Mouse (Mus musculus): ENCODE data around the gene Ebi3. TPM values are rescaled to one million over a fixed set of nuclear protein-coding genes. Genes with fewer than 3 reads are reported as not detected.

Ebi3 gene
- polyA plus RNA-seq, 1 experiment from 2014 or later: 0.87 TPM

DNA sequence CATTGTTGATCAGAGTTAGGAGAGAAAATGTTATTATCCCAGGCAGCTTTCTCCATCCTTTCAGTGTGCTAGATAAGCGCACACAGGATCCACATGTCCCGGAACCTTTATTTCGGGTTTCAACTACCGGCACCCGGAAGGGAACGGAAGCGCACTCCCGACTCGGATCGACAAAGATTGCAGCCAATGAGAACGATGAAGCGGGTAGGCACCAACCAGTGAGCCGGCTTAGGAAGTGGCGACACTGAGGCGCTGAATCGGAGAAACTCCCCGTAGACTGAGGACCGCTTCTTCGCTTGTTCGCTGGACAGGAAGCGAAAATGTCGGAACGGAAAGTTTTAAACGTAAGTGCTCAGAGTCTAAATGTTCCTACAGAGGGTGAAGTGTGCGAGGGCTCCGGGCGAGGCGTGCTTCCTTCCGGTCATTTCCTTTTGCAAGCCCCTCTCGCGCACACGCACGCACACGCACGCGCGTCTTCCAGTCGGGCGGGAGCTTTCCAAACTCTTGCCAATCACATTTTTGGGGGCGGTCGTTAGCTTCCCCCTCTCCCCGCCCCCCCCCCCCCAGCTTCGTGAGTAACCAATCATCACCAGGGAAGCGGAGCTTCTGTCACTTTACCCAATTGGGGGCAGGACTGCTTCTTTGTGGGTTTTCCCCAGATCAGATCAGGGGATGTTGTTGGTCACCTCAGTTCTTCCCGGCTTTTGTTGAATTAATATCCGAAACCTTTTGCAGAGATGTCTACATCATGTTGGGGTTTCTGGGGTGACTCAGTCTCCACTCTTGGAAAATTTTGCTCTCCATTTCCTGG lies 6.7 kb downstream of the Ebi3 start, which contains the start of gene Yju2:
Gene Yju2 (plus strand): TSS at position 182 of the 811 bp plus-strand sequence.
- peak within 1 kb of the TSS; percentile 72 for H3K4me2 ChIP-seq
- under 1% methylated on average over 45 of the region's 46 CpGs for WGBS
- H3K36me3 ChIP-seq: peaks cover 16% of the 10 kb centered on the region
- peaks cover 24% of the 10 kb centered on the region for H3K27me3 ChIP-seq
- peak within 1 kb of the TSS; percentile 69 for H3K9ac ChIP-seq
- no peaks in the 10 kb centered on the region for H3K9me3 ChIP-seq (replicated peaks)
- peaks cover 29% of the 10 kb centered on the region for H3K4me1 ChIP-seq (replicated peaks)
- ATAC-seq (replicated peaks; ENCODE audit: insufficient number of reproducible peaks, insufficient read depth, low FRiP score, low read depth): peak; percentile 89
- peak within 1 kb of the TSS; percentile 97 for H3K27ac ChIP-seq
- H3K4me3 ChIP-seq: peak within 1 kb of the TSS; percentile 65

GRCm38 (mm10) chr17:55959946-55960740 lies 7.7 kb downstream of the Ebi3 start:
- Histone ChIP-seq H3K36me3 (peaks cover 25% of the 10 kb centered on the region), H3K27me3 (peaks cover 15% of the 10 kb centered on the region), H3K9ac (0 out of 2 replicates have a peak overlapping the region, but pooled peaks have one; percentile 36), H3K27ac (peak overlapping the region; percentile 97), H3K4me3 (peak overlapping the region; percentile 65), H3K4me1 (replicated peaks) (peaks cover 29% of the 10 kb centered on the region), H3K9me3 (replicated peaks) (no peaks in the 10 kb centered on the region), H3K4me2 (peak overlapping the region; percentile 59)
- no peak for ATAC-seq (replicated peaks; ENCODE audit: insufficient number of reproducible peaks, insufficient read depth, low FRiP score, low read depth)
- WGBS: 71% methylated on average over 10 of the region's 10 CpGs

DNA sequence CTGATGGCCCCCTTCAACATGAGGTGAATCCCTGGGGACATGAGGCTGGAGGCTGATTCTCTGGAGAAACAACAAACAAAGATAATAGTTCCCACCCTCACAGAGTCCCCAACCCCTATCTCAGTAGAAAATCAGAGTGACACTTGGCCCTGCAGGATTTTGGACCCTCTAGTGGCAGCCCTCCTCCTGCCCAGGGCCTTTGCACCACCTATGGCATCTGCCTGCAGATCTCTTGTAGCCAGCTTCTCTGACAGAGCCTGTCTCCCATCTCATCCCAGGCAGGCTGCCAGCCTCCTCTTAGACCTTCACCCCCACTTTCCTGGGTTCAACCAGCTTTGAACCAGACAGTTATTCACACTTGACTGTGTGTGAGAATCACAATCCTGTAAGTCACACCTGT lies 8.4 kb downstream of the Ebi3 start:
- no peak overlapping the region for H3K4me3 ChIP-seq
- no peak overlapping the region for H3K9ac ChIP-seq
- no peaks in the 10 kb centered on the region for H3K9me3 ChIP-seq (replicated peaks)
- peaks cover 26% of the 10 kb centered on the region for H3K36me3 ChIP-seq
- no peak overlapping the region for H3K4me2 ChIP-seq
- peaks cover 29% of the 10 kb centered on the region for H3K4me1 ChIP-seq (replicated peaks)
- ATAC-seq (replicated peaks; ENCODE audit: insufficient number of reproducible peaks, insufficient read depth, low FRiP score, low read depth): no peak
- no peak overlapping the region for H3K27ac ChIP-seq
- H3K27me3 ChIP-seq: peaks cover 9% of the 10 kb centered on the region

DNA sequence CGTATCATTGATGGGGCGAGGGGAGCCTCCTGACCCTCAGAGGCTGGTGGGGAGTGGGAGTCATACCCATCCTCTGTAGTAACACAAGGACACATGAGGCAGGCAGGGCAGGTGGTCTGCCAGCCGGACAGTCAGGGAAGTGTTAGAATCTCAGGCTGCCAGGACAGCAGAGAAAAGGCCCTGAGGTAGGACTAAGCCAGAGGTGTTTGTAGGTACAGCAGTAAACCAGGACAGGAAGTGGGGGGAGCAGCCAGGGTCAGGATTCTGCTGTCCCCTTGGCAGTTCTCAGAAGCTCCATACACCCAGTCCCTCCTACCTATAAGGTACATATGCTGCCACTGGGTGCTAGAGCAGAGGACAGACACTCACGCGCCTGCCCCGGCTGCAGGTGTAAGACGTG lies 9.2 kb downstream of the Ebi3 start:
- 0 out of 2 replicates have a peak, but pooled peaks cover under 1% of the 10 kb centered on the region for H3K27me3 ChIP-seq
- H3K36me3 ChIP-seq: peaks cover 32% of the 10 kb centered on the region
- no peaks in the 10 kb centered on the region for H3K9me3 ChIP-seq (replicated peaks)
- no peak overlapping the region for H3K9ac ChIP-seq
- H3K27ac ChIP-seq: no peak overlapping the region
- H3K4me3 ChIP-seq: no peak overlapping the region
- 96% methylated on average over 7 of the region's 7 CpGs for WGBS
- H3K4me1 ChIP-seq (replicated peaks): peaks cover 22% of the 10 kb centered on the region
- no peak overlapping the region for H3K4me2 ChIP-seq
- ATAC-seq (replicated peaks; ENCODE audit: insufficient number of reproducible peaks, insufficient read depth, low FRiP score, low read depth): no peak

DNA sequence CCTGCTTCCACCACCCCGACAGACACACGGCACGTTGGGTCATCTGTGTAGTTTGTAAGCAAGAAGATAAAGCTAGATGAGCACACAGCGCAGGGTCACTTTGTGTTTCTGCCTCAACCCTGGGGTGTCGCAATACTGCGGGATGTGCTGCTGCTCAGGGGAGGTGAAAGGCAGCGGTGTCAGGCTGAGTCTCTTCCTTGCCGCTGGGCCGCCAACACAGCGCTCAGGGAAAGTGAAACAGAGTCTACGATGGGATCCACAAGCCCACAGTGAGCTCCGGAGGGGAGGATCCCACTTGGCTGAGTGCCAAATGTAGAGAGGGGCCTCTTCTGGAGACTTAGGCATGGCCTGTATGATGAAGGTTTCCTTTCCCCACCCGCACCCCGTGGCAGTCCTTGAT lies 10.7 kb downstream of the Ebi3 start:
- 68% methylated on average over 14 of the region's 14 CpGs for WGBS
- Histone ChIP-seq H3K36me3 (peaks cover 38% of the 10 kb centered on the region), H3K27me3 (no peaks in the 10 kb centered on the region), H3K4me1 (replicated peaks) (peaks cover 27% of the 10 kb centered on the region), H3K4me3 (no peak overlapping the region), H3K4me2 (no peak overlapping the region), H3K27ac (no peak overlapping the region), H3K9ac (no peak overlapping the region), H3K9me3 (replicated peaks) (no peaks in the 10 kb centered on the region)
- no peak for ATAC-seq (replicated peaks; ENCODE audit: insufficient number of reproducible peaks, insufficient read depth, low FRiP score, low read depth)

DNA sequence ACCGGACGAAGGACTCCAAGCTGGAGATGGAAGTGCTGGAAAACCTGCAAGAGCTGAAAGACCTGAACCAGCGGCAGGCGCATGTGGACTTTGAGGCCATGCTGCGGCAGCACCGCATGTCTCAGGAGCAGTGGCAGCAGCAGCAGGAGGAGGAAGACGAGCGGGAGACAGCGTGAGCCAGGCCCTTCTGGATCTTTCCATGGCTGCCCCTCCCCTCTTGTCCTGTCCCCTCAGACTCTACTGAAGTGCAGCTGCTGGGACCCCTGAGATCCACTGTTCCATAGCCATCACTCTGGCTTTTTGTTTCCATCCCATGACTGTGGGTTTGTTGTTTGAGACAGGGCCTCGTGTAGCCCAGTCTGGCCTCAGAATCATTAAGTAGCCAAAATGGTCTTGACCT lies 12.1 kb downstream of the Ebi3 start:
- no peak overlapping the region for H3K4me2 ChIP-seq
- 91% methylated on average over 10 of the region's 10 CpGs for WGBS
- no peaks in the 10 kb centered on the region for H3K9me3 ChIP-seq (replicated peaks)
- peaks cover 38% of the 10 kb centered on the region for H3K36me3 ChIP-seq
- H3K4me3 ChIP-seq: no peak overlapping the region
- no peak overlapping the region for H3K9ac ChIP-seq
- no peak overlapping the region for H3K27ac ChIP-seq
- H3K27me3 ChIP-seq: no peaks in the 10 kb centered on the region
- H3K4me1 ChIP-seq (replicated peaks): peaks cover 28% of the 10 kb centered on the region
- no peak for ATAC-seq (replicated peaks; ENCODE audit: insufficient number of reproducible peaks, insufficient read depth, low FRiP score, low read depth)

- no peak for ATAC-seq (replicated peaks; ENCODE audit: insufficient number of reproducible peaks, insufficient read depth, low FRiP score, low read depth)
- H3K4me2 ChIP-seq: no peak overlapping the region
These were observed 12.6 kb downstream of the Ebi3 start for GRCm38 (mm10) chr17:55964996-55965395.

GRCm38 (mm10) chr17:55967186-55967585 lies 14.7 kb downstream of the Ebi3 start:
- 98% methylated on average over 4 of the region's 4 CpGs for WGBS
- H3K36me3 ChIP-seq: peaks cover 25% of the 10 kb centered on the region
- H3K27me3 ChIP-seq: peaks cover 18% of the 10 kb centered on the region
- H3K4me2 ChIP-seq: no peak overlapping the region
- H3K27ac ChIP-seq: no peak overlapping the region
- no peaks in the 10 kb centered on the region for H3K9me3 ChIP-seq (replicated peaks)
- no peak overlapping the region for H3K4me3 ChIP-seq
- H3K4me1 ChIP-seq (replicated peaks): peaks cover 38% of the 10 kb centered on the region
- no peak for ATAC-seq (replicated peaks; ENCODE audit: insufficient number of reproducible peaks, insufficient read depth, low FRiP score, low read depth)
- H3K9ac ChIP-seq: no peak overlapping the region

More at GRCm38 (mm10) chr17:55964996-55965395, 12.6 kb downstream of the Ebi3 start:
- Histone ChIP-seq H3K4me3 (no peak overlapping the region), H3K36me3 (peaks cover 38% of the 10 kb centered on the region), H3K27me3 (0 out of 2 replicates have a peak, but pooled peaks cover 4% of the 10 kb centered on the region), H3K9ac (no peak overlapping the region), H3K9me3 (replicated peaks) (no peaks in the 10 kb centered on the region), H3K4me1 (replicated peaks) (peaks cover 28% of the 10 kb centered on the region), H3K27ac (no peak overlapping the region)
- WGBS: 81% methylated on average over 9 of the region's 9 CpGs

DNA sequence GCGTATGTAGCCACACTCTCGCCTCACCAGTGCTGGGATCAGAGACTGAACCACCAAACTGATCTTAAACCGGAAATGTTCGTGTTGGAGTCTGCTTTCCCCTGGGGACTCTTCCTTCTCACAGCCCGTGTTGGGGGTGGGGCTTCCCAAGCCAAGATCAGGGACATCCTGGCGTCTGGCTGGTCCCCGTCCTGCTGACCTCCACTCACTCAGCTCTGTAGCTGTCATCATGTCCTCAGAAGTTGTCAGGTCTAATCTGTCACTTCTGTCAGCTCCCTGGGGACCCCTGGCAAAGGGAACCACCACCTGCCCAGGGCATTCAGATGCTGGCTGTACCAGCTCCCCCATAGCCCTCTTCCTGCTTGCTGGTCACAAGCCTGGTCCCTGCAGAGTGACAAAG lies 15.8 kb downstream of the Ebi3 start:
- H3K4me2 ChIP-seq: no peak overlapping the region
- peaks cover 23% of the 10 kb centered on the region for H3K36me3 ChIP-seq
- H3K9me3 ChIP-seq (replicated peaks): no peaks in the 10 kb centered on the region
- 40% methylated on average over 7 of the region's 7 CpGs for WGBS
- 0 out of 2 replicates have a peak, but pooled peaks have one; percentile 3 for ATAC-seq (replicated peaks; ENCODE audit: insufficient number of reproducible peaks, insufficient read depth, low FRiP score, low read depth)
- H3K27ac ChIP-seq: no peak overlapping the region
- H3K4me3 ChIP-seq: no peak overlapping the region
- peaks cover 26% of the 10 kb centered on the region for H3K27me3 ChIP-seq
- H3K4me1 ChIP-seq (replicated peaks): peaks cover 35% of the 10 kb centered on the region
- H3K9ac ChIP-seq: 0 out of 2 replicates have a peak overlapping the region, but pooled peaks have one; percentile 17

DNA sequence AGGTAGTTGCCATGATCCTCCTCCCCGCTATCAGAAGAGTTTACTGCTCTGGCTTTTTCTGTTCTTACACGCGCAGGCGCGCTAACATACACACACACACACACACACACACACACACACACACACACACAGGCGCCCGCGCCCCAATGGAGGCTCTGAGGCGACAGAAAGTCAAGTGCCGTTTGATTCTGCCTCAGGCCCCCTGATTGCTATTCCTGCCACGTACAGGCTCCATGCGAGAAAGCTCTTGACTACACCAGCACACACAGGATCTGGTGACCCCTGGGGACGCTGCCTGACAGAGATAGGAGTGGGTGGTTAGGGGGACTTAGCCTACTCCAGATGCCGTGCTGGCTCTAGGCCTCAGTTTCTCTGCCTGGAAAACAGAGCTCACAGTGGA lies 17.1 kb downstream of the Ebi3 start:
- peak overlapping the region; percentile 58; the same call in 1 of the 2 replicates for H3K4me3 ChIP-seq
- H3K9me3 ChIP-seq (replicated peaks): no peaks in the 10 kb centered on the region
- peaks cover 33% of the 10 kb centered on the region for H3K4me1 ChIP-seq (replicated peaks)
- no peak overlapping the region for H3K9ac ChIP-seq
- 34% methylated on average over 14 of the region's 14 CpGs for WGBS
- peaks cover 19% of the 10 kb centered on the region for H3K36me3 ChIP-seq
- no peak for ATAC-seq (replicated peaks; ENCODE audit: insufficient number of reproducible peaks, insufficient read depth, low FRiP score, low read depth)
- H3K4me2 ChIP-seq: peak overlapping the region; percentile 97
- H3K27ac ChIP-seq: no peak overlapping the region
- H3K27me3 ChIP-seq: peaks cover 29% of the 10 kb centered on the region
